Mouse (Mus musculus): ENCODE measurements at regions not wholly inside any gene's neighbourhood (a gene's known extent, or its start where the extent isn't known, plus 50 kb on each side); places are given as distances from the start of the nearest gene placed in this dataset.

DNA sequence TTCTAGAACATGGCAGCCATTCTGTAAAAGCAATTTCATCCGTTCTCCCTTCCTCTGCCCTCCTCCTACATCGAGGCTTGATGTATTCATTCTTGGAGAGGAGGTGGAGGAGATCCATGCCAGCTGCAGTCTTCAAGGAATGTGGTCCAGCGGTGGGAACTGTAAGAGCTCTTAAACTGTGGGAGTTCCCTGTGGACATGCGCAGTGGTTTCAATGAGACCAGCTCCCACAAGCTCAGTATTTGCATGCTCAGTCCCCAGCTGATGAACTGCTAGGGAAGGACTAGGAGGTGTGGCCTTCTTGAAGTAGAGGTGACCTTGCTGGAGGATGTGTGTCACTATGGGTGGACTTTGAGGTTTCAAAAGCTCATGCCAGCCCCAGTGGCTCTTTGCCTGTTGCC, 163.7 kb upstream of the Ctnnb1 start:
- DNase-seq (ENCODE audit: low spot score) = no peak

DNA sequence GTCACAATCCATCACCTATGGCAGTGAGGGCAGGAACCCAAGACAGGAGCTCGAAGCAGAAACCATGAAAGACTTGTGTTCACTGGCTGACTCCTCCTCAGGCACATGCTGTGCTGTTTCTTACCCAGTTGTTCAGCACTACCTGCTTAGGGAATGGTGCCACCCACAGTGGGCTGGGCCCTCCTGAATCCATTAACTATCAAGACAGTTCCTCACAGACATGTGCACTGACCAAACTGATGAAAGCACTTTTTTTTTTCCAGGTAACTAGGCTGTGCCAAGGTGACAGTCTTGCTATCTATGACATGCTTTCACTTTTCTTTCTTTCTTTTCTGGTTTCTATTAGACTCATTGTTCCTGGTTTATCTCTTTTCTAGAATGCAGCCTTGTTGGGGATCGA, 162.1 kb upstream of the Ctnnb1 start:
- DNase-seq (ENCODE audit: low spot score) = no peak

GRCm38 (mm10) chr9:120767396-120767795, 161.6 kb upstream of the Ctnnb1 start:
- no peak for DNase-seq (ENCODE audit: low spot score)

- no peak for DNase-seq (ENCODE audit: low spot score)
These were observed 160.0 kb upstream of the Ctnnb1 start for GRCm38 (mm10) chr9:120769056-120769455.

DNA sequence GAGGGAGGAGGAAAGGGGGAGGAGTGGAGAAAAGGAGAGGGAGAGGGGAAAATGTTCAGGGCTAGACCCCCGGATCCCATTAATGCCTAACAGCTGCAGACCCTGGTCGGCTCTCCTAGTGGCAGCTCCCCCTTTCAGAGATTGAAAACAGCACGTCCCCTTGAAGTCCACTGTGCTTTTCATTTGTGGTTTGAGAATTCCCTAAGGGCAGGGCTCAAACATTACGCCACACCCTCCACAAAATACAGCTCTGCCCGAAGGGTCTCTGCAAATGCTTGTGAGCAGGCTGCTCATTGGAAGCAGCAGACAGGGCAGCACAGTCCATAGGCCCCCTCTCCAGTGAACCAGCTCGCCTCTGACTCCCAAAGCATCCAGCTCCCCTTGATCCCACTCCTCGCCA, 159.3 kb upstream of the Ctnnb1 start:
- DNase-seq (ENCODE audit: low spot score) = no peak

GRCm38 (mm10) chr9:120770886-120771285, 158.1 kb upstream of the Ctnnb1 start:
- no peak for DNase-seq (ENCODE audit: low spot score)

- no peak for DNase-seq (ENCODE audit: low spot score)
These were observed 157.0 kb upstream of the Ctnnb1 start for GRCm38 (mm10) chr9:120771896-120772530.

GRCm38 (mm10) chr9:120774251-120774650, 154.8 kb upstream of the Ctnnb1 start:
- no peak for DNase-seq (ENCODE audit: low spot score)

DNA sequence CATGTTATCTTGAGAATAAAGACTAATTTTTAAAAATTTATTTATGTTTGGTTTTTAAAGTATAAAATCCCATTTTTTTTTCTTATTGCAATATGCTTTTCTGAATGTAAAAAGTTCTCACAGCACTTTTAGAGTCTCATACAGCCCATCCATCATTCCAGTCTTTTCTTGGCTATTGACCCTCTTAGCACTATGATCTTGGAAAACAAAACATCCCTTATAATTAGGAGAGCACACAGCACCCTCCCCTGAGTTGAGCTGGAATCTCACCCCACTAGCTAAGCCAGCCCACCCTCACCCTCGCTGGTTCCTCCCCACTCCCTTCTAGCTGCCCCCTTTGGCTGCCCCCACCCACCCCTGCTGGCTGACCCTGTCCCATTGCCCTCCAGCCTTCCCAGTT, 154.2 kb upstream of the Ctnnb1 start:
- DNase-seq (ENCODE audit: low spot score) = no peak

- no peak for DNase-seq (ENCODE audit: low spot score)
These were observed 153.3 kb upstream of the Ctnnb1 start for GRCm38 (mm10) chr9:120775721-120776120.

GRCm38 (mm10) chr9:120776456-120777001, 152.5 kb upstream of the Ctnnb1 start:
- no peak for DNase-seq (ENCODE audit: low spot score)

- no peak for DNase-seq (ENCODE audit: low spot score)
These were observed 152.0 kb upstream of the Ctnnb1 start for GRCm38 (mm10) chr9:120777016-120777415.

DNA sequence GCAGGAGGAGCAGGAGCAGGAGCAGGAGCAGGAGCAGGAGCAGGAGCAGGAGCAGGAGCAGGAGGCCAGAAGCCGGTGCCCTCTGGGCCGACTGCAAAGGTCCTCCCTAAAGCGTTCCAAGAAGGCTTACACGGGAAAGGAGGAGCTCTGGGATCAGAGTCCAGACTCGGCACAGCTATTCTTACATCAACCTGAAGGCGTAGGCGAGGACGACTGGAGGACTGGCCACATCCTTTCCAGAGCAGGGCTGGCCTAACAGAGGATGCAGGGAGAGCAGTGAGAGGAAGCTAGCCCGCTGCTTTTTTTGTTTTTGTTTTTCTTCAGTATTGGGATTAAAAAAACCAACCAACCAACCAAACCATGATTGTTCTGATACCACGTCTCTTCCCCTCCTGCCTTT, 151.5 kb upstream of the Ctnnb1 start:
- no peak for DNase-seq (ENCODE audit: low spot score)

DNA sequence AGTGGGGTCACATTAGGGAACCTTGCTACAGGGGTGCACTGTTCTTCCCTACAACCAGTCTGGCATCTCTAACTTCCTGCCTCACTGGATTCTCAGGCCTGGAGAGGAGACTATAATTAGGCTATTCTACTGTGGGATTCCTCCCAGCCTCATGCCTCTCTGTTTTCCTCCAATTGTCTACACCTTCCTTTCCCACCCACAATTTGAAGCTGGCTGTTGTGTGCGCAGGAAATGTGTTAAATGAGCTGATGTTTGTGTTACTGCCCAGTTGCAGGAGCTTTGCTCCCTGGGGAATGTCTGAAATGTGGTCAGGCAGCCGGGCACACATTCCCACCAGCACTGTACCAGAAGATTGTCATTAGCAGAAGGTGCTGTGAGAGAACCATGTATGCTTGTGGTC, 150.6 kb upstream of the Ctnnb1 start:
- DNase-seq (ENCODE audit: low spot score) = no peak

- DNase-seq (ENCODE audit: low spot score) = no peak
These were observed 134.8 kb upstream of the Ctnnb1 start for GRCm38 (mm10) chr9:120794210-120794609.

- DNase-seq (ENCODE audit: low spot score) = no peak
These were observed 132.7 kb upstream of the Ctnnb1 start for GRCm38 (mm10) chr9:120796111-120796880.

DNA sequence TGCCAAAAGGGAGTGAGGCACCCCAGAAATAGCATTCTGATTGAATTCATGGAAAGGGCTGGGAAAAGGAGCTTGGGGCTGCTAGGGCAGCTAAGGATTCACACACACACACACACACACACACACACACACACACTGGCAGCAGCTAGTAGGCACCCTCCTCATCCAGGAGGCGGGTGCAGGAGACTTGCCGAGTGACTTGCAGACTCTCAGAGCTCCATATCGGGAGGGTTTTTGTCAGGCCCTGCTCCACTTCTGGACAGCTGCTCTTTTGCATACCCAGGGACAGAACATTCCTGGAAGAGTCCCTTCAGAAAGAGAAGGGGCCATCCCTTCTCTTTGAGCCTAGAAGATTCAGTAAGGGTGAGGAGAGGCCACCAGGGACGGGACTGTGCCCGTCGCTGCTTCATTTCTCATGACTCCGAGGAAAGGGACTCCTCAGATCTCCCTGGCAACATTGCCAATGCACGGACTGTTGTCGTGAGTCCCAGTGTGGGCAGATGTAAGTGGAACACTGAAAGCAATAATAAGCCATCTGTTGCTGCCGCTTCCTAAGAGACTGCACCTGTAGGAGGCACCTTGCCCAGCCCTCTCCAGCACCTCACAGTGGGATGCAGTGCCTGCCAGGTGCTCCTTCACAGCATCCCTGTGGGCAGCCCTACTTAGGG, 130.9 kb upstream of the Ctnnb1 start:
- DNase-seq (ENCODE audit: low spot score) = no peak

GRCm38 (mm10) chr9:120798901-120799300, 130.1 kb upstream of the Ctnnb1 start:
- no peak for DNase-seq (ENCODE audit: low spot score)

DNA sequence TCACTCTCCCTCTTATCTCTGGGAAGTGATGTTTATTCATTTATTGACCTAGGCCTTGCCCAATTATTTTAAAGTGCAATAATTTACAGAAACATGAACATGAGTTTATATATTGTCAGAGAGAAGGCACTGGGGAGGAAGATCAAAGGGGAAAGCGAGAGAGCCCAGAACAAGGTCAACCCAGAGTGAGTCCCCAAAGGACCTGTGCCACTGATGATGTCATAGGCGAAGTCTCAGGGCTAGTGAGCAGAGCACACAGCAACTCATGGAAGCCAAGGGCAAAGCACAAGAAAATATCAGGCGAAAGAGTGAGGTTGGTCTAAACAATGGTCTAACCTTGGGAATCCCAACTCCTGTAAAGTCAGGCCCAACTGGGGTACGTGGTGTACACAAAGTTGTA, 126.4 kb upstream of the Ctnnb1 start:
- DNase-seq (ENCODE audit: low spot score) = no peak

DNA sequence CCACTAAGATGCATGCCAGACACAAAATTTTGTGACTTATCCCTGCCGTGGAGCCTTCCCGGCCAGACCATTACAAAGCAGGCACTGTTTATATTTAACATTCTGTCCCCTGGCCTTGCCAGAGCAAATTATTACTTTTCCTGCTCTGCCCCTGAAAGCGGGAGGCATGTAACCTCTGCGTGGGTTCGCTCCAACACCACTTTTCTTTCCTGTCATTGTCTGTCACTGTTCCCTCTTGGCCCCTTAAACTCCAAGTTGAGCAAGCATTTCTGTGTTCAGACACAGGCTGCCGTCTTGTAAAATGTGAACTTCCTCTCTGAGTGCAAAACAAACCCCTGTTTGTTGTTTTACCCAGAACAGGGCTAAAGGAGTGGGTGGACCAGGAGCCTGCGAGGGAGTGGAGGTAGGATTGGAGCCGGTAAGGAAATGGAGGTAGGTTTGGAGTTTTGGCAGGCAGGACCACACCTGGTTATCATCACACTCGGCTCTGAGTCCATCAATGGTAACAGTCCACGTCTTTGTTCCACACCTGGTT, 124.2 kb upstream of the Ctnnb1 start:
- no peak for DNase-seq (ENCODE audit: low spot score)

GRCm38 (mm10) chr9:120808741-120809425, 120.1 kb upstream of the Ctnnb1 start:
- DNase-seq (ENCODE audit: low spot score) = no peak

DNA sequence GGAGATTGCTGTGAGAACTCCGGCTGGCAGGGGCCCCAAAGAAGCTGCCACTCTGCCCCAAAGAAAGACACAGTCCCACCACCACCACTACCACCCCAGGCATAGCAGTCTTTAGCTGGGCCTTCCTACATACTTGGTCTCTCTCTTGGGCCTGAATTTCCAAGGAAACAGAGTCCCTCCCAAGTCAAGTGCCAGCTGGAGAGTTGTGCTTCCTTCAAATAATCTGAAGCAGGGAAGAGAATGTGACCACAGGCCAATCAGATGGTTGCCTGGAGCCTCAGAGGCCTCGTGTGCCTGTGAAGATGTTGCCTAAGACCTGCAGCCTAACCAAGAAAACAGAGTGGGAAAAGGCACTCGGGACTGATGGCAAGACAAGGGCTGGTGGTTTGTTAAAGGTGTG, 117.5 kb upstream of the Ctnnb1 start:
- no peak for DNase-seq (ENCODE audit: low spot score)
